Mouse (Mus musculus) heart, embryonic 12.5 days (tissue): ENCODE measurements around the gene Pigt. TPM values are rescaled to one million over a fixed set of nuclear protein-coding genes. Genes with fewer than 3 reads are reported as not detected.

Experiments
- ATAC-seq: fragments of 200-750 bp; cut with Nextera tagmentation; 2 replicates; pipeline ENCODE4 v1.8.0; 2017; ENCODE audit warnings: moderate TSS enrichment, moderate library complexity; ENCODE audit not compliant: insufficient number of reproducible peaks, low FRiP score
- H3K27ac ChIP-seq: fragments of 300-500 bp; sonication (generic); 2 replicates; pipeline ENCODE4 v1.5.1; 2016; ENCODE audit warnings: mild to moderate bottlenecking, moderate library complexity; ENCODE audit not compliant: poor library complexity, severe bottlenecking
- H3K27me3 ChIP-seq: fragments of 300-500 bp; sonication (generic); replicated peaks from 2 replicates; pipeline ENCODE4 v1.6.1; 2016; ENCODE audit warnings: mild to moderate bottlenecking, moderate library complexity
- H3K36me3 ChIP-seq: fragments of 300-500 bp; sonication (generic); 2 replicates; pipeline ENCODE4 v1.6.1; 2016; ENCODE audit warnings: mild to moderate bottlenecking, moderate library complexity
- H3K4me1 ChIP-seq: fragments of 300-500 bp; sonication (generic); replicated peaks from 2 replicates; pipeline ENCODE4 v1.6.1; 2016; ENCODE audit warnings: mild to moderate bottlenecking
- H3K4me2 ChIP-seq: fragments of 300-500 bp; sonication (generic); 2 replicates; pipeline ENCODE4 v1.6.1; 2016; ENCODE audit warnings: mild to moderate bottlenecking, moderate library complexity
- H3K4me3 ChIP-seq: fragments of 300-500 bp; sonication (generic); 2 replicates; pipeline ENCODE4 v1.5.1; 2016; ENCODE audit warnings: mild to moderate bottlenecking
- H3K9ac ChIP-seq: fragments of 300-500 bp; sonication (generic); 2 replicates; pipeline ENCODE4 v1.6.1; 2016; ENCODE audit warnings: mild to moderate bottlenecking, moderate library complexity
- H3K9me3 ChIP-seq: fragments of 300-500 bp; sonication (generic); replicated peaks from 2 replicates; pipeline ENCODE4 v1.6.1; 2016; ENCODE audit warnings: mild to moderate bottlenecking, moderate library complexity
- WGBS: fragments of 180-500 bp; shearing (Covaris S2); methylation state at CpG from one replicate; pipeline ENCODE4 v1.1.7; 2016; 5-methylcytosine and 5-hydroxymethylcytosine counted together
- polyA plus RNA-seq: library from polyadenylated mRNA; unstranded; fragments of >200 nt; fragmentation: Nextera tagmentation; extraction: Ambion mirVana; gene quantifications from 2 replicates; pipeline ENCODE4 v1.2.1, GENCODE M21; 2016

The Pigt gene
- polyA plus RNA-seq, 1 experiment from 2014 or later, result 54.3 TPM

DNA sequence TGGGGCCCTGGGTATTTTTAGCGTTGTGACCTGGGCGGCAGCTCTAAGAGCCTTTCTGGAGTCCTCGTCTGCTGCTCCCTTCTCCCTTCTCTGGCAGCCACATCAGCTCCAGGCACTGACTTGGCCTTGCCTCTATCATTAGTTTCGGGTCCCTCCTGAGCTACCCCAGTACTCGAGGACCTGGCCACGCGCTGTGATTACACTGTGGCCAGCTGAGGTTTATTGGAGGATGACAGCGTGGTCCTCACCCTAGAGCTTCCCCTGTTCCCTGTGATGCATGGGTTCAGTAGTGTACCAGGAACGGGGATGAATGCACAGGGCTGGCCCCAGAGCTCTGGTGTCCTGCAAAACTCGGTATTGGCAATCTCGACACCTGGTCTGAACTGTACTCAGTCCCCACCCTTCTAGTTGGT is 10.2 kb upstream of the Pigt start:
- H3K4me2 ChIP-seq, result peak overlapping the region; percentile 97
- no peaks in the 10 kb centered on the region for H3K9me3 ChIP-seq
- peak overlapping the region; percentile 79 for H3K4me3 ChIP-seq
- ATAC-seq, result peak; percentile 54; the same call in 1 of the 2 replicates
- 8% methylated on average over 11 of the region's 11 CpGs for WGBS
- peaks cover 29% of the 10 kb centered on the region for H3K27me3 ChIP-seq
- H3K4me1 ChIP-seq, result peaks cover 18% of the 10 kb centered on the region
- H3K36me3 ChIP-seq, result peaks cover 12% of the 10 kb centered on the region
- peak overlapping the region; percentile 43 for H3K27ac ChIP-seq
- H3K9ac ChIP-seq, result peak overlapping the region; percentile 82

DNA sequence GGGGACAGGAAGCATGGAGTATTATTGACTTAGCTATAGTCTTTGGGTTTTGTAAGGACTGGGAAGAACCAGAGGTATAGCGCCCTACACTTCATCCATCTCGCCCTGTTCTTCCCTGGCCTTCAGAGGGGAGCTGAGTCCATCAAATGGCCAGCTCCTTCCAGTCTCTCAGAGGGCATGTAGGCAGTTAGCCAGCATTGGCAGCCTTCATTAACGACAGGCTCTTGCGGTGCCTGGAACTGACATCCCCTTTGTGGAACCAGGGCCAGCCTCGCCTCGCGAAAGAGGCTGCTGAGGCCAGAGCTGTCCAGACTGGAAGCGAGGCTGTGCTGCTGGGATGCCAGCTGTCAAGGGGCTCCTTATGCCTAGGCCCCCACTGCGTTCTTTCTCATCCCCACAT is 9.5 kb upstream of the Pigt start:
- peaks cover 29% of the 10 kb centered on the region for H3K27me3 ChIP-seq
- WGBS, result 68% methylated on average over 9 of the region's 9 CpGs
- peak overlapping the region; percentile 97 for H3K4me2 ChIP-seq
- ATAC-seq, result no peak
- no peak overlapping the region for H3K4me3 ChIP-seq
- H3K9ac ChIP-seq, result 0 out of 2 replicates have a peak overlapping the region, but pooled peaks have one; percentile 82
- H3K4me1 ChIP-seq, result peaks cover 18% of the 10 kb centered on the region
- no peak overlapping the region for H3K27ac ChIP-seq
- H3K36me3 ChIP-seq, result peaks cover 12% of the 10 kb centered on the region
- H3K9me3 ChIP-seq, result no peaks in the 10 kb centered on the region

DNA sequence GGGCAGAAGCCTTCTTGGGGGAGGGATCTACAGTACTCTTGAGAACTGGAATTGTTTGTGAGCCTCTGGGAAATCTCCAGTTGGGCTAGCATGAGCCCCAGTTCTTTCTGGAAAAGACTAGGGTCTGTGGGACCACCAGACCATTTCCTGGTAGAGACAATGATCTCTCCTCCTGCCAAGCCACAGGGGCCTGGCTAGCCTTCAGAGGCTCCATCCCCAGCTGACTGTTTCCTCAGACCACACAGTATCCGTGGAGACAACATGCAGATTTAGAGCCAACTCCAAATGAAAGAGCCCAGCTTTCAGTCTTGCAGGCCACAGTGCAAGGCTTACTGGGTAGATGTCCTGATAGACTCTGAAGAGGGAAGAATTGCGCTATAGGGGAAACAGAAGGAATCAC is 3.2 kb upstream of the Pigt start:
- Histone ChIP-seq H3K27me3 (no peaks in the 10 kb centered on the region), H3K9me3 (no peaks in the 10 kb centered on the region), H3K9ac (no peak overlapping the region), H3K27ac (no peak overlapping the region), H3K36me3 (peaks cover 14% of the 10 kb centered on the region), H3K4me3 (no peak overlapping the region), H3K4me1 (peaks cover 7% of the 10 kb centered on the region), H3K4me2 (no peak overlapping the region)
- no peak for ATAC-seq
- WGBS, result 57% methylated on average over 2 of the region's 2 CpGs

DNA sequence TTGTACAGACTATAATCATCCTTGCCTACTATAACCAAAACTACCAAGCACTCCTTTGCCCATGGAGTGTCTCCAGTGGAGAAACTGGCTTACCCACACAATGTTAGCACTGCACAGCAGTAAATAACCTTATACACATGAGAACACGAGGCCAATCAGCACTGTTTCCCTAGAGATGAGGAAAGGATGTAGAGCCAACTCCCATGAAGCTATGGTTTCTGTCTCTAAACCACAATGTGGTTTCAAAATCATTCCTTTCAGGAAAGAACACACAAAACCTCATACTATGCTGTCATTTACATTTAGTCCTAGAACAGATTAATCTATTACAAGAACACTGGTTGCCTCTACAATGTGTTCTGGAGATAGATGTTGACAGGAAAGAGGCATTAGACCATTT is 989 bp upstream of the Pigt start:
- Histone ChIP-seq H3K4me1 (peaks cover 7% of the 10 kb centered on the region), H3K4me2 (0 out of 2 replicates have a peak overlapping the region, but pooled peaks have one; percentile 31), H3K9ac (no peak overlapping the region), H3K27ac (no peak overlapping the region), H3K27me3 (no peaks in the 10 kb centered on the region), H3K36me3 (peaks cover 23% of the 10 kb centered on the region), H3K9me3 (no peaks in the 10 kb centered on the region), H3K4me3 (no peak overlapping the region)
- ATAC-seq, result no peak
- 45% methylated on average over 1 of the region's 1 CpGs for WGBS

DNA sequence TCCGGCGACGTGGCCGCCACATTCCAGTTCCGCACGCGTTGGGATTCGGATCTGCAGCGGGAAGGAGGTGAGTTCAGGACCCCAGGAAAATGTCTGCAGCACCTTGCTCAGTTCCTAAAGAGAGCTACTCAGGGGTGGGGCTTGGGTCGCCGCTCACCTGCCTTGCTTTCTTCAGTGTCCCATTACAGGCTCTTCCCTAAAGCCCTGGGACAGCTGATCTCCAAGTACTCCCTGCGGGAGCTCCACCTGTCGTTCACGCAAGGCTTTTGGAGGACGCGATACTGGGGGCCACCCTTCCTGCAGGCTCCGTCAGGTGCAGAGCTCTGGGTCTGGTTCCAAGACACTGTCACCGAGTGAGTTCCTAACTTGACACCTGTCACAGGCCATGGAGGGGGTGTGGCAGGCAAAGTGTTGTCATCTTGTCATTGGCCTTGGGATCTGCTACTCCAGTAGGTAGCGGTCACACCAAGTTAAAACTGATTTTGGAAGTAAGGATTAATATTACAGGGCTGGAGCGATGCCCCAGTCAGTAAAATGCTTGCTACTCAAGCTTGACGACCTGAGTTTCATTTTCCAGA is 460 bp downstream of the Pigt start:
- no peaks in the 10 kb centered on the region for H3K9me3 ChIP-seq
- H3K27me3 ChIP-seq, result no peaks in the 10 kb centered on the region
- 5% methylated on average over 21 of the region's 21 CpGs for WGBS
- H3K27ac ChIP-seq, result no peak overlapping the region
- H3K4me3 ChIP-seq, result peak overlapping the region; percentile 92
- peaks cover 36% of the 10 kb centered on the region for H3K36me3 ChIP-seq
- peak overlapping the region; percentile 92 for H3K4me2 ChIP-seq
- peak overlapping the region; percentile 81 for H3K9ac ChIP-seq
- peak; percentile 29; the same call in 1 of the 2 replicates for ATAC-seq
- H3K4me1 ChIP-seq, result peaks cover 7% of the 10 kb centered on the region

DNA sequence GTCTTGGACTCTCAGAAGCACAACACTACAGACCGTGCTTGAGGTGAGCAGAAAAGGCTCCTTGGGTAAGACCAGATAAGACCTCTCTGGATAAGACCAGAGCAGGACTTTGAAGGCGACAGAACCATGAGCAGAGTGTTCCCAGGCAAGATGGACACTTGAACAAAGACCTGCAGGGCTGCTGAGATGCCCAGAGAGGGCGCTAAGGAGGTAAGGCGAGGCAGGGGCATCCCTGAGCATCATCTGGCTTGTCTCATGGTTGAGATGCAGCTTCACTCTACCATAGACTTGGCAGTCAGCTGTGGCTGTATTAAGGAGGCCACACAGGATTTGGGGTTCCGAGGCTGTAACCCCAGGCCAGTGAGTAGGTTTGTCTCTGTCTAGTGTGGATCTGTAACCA is 2.0 kb downstream of the Pigt start:
- H3K4me3 ChIP-seq, result no peak overlapping the region
- H3K9ac ChIP-seq, result no peak overlapping the region
- H3K36me3 ChIP-seq, result peaks cover 51% of the 10 kb centered on the region
- no peak for ATAC-seq
- no peaks in the 10 kb centered on the region for H3K27me3 ChIP-seq
- H3K9me3 ChIP-seq, result peaks cover 8% of the 10 kb centered on the region
- H3K4me1 ChIP-seq, result peaks cover 7% of the 10 kb centered on the region
- H3K27ac ChIP-seq, result no peak overlapping the region
- no peak overlapping the region for H3K4me2 ChIP-seq
- WGBS, result 71% methylated on average over 5 of the region's 5 CpGs

DNA sequence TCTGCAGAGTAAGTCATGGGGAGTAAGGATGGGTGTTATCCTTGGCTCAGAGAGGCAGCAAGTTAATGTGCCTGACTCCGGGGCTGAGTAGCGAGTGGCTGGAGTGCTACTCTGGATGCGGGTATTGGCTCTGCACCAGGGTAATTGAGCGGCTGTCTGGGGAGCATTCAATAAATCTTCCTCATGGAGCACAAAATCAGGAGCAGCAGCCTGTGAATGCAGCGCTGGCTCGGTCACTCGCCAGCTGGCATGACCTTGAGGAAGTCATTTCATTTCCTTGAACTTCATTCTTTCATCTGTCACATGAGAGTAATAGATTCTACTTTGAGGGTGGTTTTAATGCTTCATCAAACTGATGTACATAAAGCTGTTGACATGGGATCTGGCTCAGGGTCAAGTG is 3.2 kb downstream of the Pigt start:
- ATAC-seq, result no peak
- 92% methylated on average over 7 of the region's 7 CpGs for WGBS
- peaks cover 63% of the 10 kb centered on the region for H3K36me3 ChIP-seq

DNA sequence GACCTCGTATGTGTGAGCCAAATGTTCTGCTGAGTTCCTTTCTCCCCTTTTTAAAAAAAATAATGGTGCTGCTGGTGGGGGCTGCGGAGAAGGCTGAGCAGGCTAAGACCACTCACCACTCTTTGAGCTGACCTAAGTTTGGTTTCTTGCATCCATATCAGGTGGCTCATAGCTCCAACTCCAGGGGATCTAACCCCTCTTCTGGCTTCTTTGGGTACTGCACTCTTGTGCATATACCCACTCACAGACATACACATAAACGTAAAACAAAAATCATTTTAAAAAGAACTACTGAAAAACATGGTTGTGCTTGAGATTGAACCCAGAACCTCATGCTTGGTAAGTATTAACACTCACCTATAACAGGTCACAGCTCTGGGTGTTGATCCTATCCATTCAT is 7.6 kb downstream of the Pigt start:
- Histone ChIP-seq H3K4me3 (no peak overlapping the region), H3K4me2 (no peak overlapping the region), H3K36me3 (peaks cover 75% of the 10 kb centered on the region), H3K4me1 (0 out of 2 replicates have a peak, but pooled peaks cover 2% of the 10 kb centered on the region), H3K9me3 (peaks cover 15% of the 10 kb centered on the region), H3K27me3 (no peaks in the 10 kb centered on the region), H3K27ac (no peak overlapping the region), H3K9ac (no peak overlapping the region)
- no peak for ATAC-seq
- 97% methylated on average over 3 of the region's 3 CpGs for WGBS

More for the DNA sequence above, 3.2 kb downstream of the Pigt start:
- Histone ChIP-seq H3K4me1 (peaks cover 7% of the 10 kb centered on the region), H3K27ac (no peak overlapping the region), H3K4me2 (no peak overlapping the region), H3K4me3 (no peak overlapping the region), H3K9me3 (peaks cover 15% of the 10 kb centered on the region), H3K27me3 (no peaks in the 10 kb centered on the region), H3K9ac (no peak overlapping the region)

DNA sequence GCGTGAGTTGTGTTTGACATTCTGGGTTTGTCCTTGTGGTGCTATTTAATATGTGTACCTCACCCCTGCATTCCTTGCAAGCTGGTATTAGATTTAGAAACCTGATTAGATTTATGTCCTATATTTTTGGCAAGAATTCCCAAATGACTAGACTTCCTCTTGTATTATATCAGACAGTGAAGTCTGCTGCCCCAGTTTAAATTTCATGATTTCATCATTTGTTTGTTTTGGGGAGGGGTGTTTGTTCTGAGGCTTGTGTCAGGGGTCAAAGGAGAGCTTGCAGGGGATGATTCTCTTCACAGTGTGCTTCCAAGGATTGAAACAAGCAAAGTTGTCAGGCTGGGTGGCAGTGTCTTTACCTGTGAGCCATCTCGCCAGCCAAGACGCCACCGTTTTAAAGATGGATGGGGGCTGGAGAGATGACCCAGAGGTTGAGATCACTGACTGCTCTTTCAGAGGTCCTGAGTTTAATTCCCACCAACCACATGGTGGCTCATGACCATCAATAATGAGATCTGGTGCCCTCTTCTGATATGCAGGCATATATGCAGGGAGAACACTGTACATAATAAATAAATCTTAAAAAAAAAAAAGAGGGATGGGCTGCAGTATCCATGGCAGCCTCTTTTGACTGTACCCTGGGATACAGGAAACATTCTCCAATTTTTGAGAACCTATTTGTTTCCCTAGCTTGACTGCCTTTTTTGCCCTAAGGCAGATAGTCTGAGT is 8.5 kb downstream of the Pigt start:
- no peak for ATAC-seq
- Histone ChIP-seq H3K4me2 (no peak overlapping the region), H3K36me3 (peaks cover 66% of the 10 kb centered on the region), H3K9me3 (peaks cover 15% of the 10 kb centered on the region), H3K4me3 (no peak overlapping the region), H3K27ac (no peak overlapping the region), H3K4me1 (peaks cover 11% of the 10 kb centered on the region; the same call in 1 of the 2 replicates), H3K27me3 (no peaks in the 10 kb centered on the region), H3K9ac (no peak overlapping the region)
- WGBS, result 90% methylated on average over 4 of the region's 4 CpGs

DNA sequence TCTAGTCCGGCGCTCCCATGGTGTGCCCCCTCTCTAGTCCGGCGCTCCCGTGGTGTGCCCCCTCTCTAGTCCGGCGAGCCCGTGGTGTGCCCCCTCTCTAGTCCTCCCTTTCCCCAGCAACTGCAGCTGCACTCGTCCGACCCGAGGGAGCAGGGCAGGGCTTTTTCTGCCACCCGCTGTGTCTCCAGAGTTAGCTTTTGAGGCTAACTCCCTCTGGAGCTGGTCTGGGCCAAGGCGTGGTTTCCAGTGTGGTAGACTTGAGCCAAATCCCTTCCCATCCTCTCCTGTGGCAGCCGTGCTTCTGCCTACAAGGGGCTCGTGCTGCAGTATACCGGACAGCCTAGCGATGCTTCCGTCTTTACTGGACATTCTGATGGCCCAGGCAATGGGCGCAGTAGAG is 10.5 kb downstream of the Pigt start:
- Histone ChIP-seq H3K4me3 (no peak overlapping the region), H3K9me3 (peaks cover 15% of the 10 kb centered on the region), H3K4me1 (peaks cover 18% of the 10 kb centered on the region), H3K27ac (no peak overlapping the region), H3K27me3 (no peaks in the 10 kb centered on the region), H3K9ac (no peak overlapping the region), H3K36me3 (peaks cover 47% of the 10 kb centered on the region), H3K4me2 (no peak overlapping the region)
- WGBS, result 85% methylated on average over 19 of the region's 19 CpGs
- no peak for ATAC-seq

DNA sequence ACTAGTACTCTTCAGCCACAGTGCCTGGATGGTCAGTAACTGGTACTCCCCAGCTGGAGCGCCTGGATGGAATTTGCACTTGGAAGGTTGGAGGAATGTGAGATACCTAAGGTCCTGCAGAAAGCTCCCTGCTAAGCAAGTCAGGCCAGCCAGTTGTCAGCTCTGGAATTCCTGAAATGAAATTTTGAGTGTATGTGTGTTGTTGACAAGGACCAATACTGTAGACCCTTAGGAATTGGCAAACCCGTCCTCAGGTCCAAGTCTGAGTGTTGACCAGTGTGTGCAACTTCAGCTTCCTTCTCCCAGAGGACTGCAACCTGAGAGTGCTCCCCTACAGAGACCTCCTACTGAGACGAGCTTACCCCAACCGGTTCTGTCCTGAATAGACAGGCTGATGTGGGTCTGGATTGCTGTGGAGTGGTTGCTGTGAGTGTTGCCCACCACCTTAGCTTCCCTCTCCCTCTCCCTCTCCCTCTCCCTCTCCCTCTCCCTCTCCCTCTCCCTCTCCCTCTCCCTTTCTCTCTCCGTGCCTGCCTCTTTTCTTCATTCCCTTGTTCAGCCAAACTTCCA is 13.4 kb downstream of the Pigt start:
- Histone ChIP-seq H3K4me2 (no peak overlapping the region), H3K27me3 (no peaks in the 10 kb centered on the region), H3K4me1 (peaks cover 18% of the 10 kb centered on the region), H3K9ac (no peak overlapping the region), H3K9me3 (no peaks in the 10 kb centered on the region), H3K4me3 (no peak overlapping the region), H3K36me3 (peaks cover 19% of the 10 kb centered on the region), H3K27ac (no peak overlapping the region)
- 31% methylated on average over 5 of the region's 5 CpGs for WGBS
- ATAC-seq, result no peak
